Mouse (Mus musculus) inflammation-experienced regulatory T-cells (primary cell): ENCODE measurements around the gene Ankrd9. TPM values are rescaled to one million over a fixed set of nuclear protein-coding genes. Genes with fewer than 3 reads are reported as not detected.

ENCODE experiments used
- polyA plus RNA-seq, 2 experiments: library from polyadenylated mRNA; unstranded; fragments of 100-300 nt; shearing (Covaris generic); gene quantifications; one replicate each; pipeline ENCODE4 v1.2.1; 2017

Gene Ankrd9
- polyA plus RNA-seq, result 1 to 10 TPM; 5.3 to 6.9 TPM

DNA sequence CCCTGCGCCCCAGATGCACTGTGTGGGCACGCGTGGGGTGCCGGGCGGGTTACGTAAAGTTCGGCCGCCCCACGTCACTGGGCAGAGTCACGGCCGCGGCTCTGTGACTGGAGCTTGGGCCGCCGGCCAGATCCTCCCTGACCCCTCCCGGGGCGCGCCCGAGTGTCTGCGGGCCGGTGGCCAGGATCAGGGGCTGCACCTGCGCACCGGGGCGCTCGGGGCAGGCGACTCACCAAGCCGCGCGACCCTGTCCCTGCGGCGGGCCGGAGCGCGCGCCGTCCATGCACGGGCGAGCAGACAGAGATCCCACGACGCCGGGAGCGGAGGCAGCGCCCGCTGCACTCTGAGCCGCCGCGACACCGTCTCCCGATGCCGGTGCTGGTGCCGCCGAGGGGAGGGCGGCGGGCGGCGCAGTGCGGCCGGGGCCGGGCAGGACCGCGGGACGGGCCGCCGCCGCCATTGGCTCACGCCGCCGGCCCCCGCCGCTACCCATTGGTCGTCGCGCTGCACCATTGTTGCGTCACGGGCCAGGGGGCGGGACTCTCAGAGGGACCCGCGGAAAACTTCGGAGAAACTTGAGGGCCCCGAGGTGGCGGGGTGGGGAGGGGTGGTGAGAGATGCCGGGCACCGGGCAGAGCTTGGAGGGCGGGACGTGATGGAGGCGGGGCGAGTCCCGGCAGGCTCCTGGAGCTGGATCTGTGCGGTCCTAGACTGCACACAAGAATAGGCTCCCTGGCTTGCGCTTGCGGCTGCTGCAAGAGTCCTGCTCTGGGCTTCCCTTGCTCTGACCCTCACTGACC is at the start of gene Ankrd9:
Gene Ankrd9 (minus strand): TSS at position 434 of the 800 bp plus-strand sequence.

Other genes starting within 250 kb of the Ankrd9 start
- gene Wdr20, start 241.1 kb downstream of the Ankrd9 start, polyA plus RNA-seq, result 10 to 100 TPM; 71.5 to 83.1 TPM
- gene Mok, start 138.1 kb downstream of the Ankrd9 start, polyA plus RNA-seq, result 1 to 10 TPM in 1 of 2 experiments, not detected in 1; 1.7 TPM
- 1 to 10 TPM; 1.3 to 6.3 TPM for gene Zfp839, start 128.8 kb downstream of the Ankrd9 start, polyA plus RNA-seq
- 10 to 100 TPM; 31.9 to 38.5 TPM for gene Cinp, start 89.9 kb downstream of the Ankrd9 start, polyA plus RNA-seq
- gene Tecpr2, start 89.8 kb downstream of the Ankrd9 start, polyA plus RNA-seq, result 1 to 10 TPM; 2.4 to 3.4 TPM
- gene Rcor1, start 60.3 kb upstream of the Ankrd9 start, polyA plus RNA-seq, result 10 to 100 TPM; 40.0 to 56.7 TPM
- gene Traf3, start 187.3 kb upstream of the Ankrd9 start, polyA plus RNA-seq, result 10 to 100 TPM; 31.8 to 37.5 TPM
- 1 to 10 TPM in 1 of 2 experiments, under 1 TPM in 1; 0.71 to 1.4 TPM for gene 4930595D18Rik, start 205.5 kb upstream of the Ankrd9 start, polyA plus RNA-seq